Mouse (Mus musculus) cortical plate, adult 2 months (tissue): ENCODE data around the gene Slc15a2.

Experiments
- CTCF ChIP-seq: fragments of 200-500 bp; IDR thresholded peaks from 2 replicates; pipeline ENCODE4 v1.5.1; 2011; ENCODE audit warnings: mild to moderate bottlenecking, control low read depth, low read length; ENCODE audit not compliant: insufficient read depth; ENCODE audit errors: extremely low read depth
- POLR2A ChIP-seq: fragments of 200-500 bp; IDR thresholded peaks from 2 replicates; pipeline ENCODE4 v1.6.1; 2011; ENCODE audit warnings: mild to moderate bottlenecking, low read length, control low read depth; ENCODE audit not compliant: insufficient read depth; ENCODE audit errors: extremely low read depth

GRCm38 (mm10) chr16:36813680-36814079, 28.9 kb upstream of the Slc15a2 start:
- no peak for TF ChIP-seq POLR2A
- no peak for TF ChIP-seq CTCF
